Mouse (Mus musculus) small intestine, adult 2 months (tissue): Measurements from ENCODE around the gene Recql5. TPM values are rescaled to one million over a fixed set of nuclear protein-coding genes. Genes with fewer than 3 reads are reported as not detected.

ENCODE experiments used
- H3K27ac ChIP-seq: fragments of 200-500 bp; 2 replicates; pipeline ENCODE4 v1.5.1; 2012; ENCODE audit warnings: low read depth, low read length, control low read depth, inconsistent platforms; ENCODE audit not compliant: insufficient read depth
- H3K27me3 ChIP-seq: fragments of 200-500 bp; 2 replicates; pipeline ENCODE4 v1.6.1; 2012; ENCODE audit warnings: mild to moderate bottlenecking, moderate library complexity, low read length, inconsistent platforms; ENCODE audit not compliant: control insufficient read depth, insufficient read depth
- H3K36me3 ChIP-seq: fragments of 200-500 bp; 2 replicates; pipeline ENCODE4 v1.6.1; 2012; ENCODE audit warnings: mild to moderate bottlenecking, low read length, control low read depth, inconsistent platforms; ENCODE audit not compliant: control insufficient read depth, insufficient read depth
- H3K4me1 ChIP-seq: fragments of 200-500 bp; 2 replicates; pipeline ENCODE4 v1.6.1; 2012; ENCODE audit warnings: low read length, inconsistent platforms, mixed read lengths; ENCODE audit not compliant: control insufficient read depth, insufficient read depth, insufficient read length
- H3K4me3 ChIP-seq: fragments of 200-500 bp; 2 replicates; pipeline ENCODE4 v1.5.1; 2012; ENCODE audit warnings: low read depth, mild to moderate bottlenecking, control low read depth, inconsistent platforms, low read length, moderate library complexity
- CTCF ChIP-seq: fragments of 200-500 bp; IDR thresholded peaks from 2 replicates; pipeline ENCODE4 v1.5.1; 2012; ENCODE audit warnings: low read depth, mild to moderate bottlenecking, control low read depth, inconsistent platforms, low read length, moderate library complexity, mixed read lengths; ENCODE audit not compliant: insufficient replicate concordance, insufficient read length; ENCODE audit errors: extremely low read depth
- POLR2A ChIP-seq: fragments of 200-500 bp; IDR thresholded peaks from 2 replicates; pipeline ENCODE4 v1.6.1; 2012; ENCODE audit warnings: low read depth, mild to moderate bottlenecking, control low read depth, inconsistent platforms, low read length, moderate library complexity
- WGBS: fragments of 180-500 bp; shearing (Covaris S2); methylation state at CpG from one replicate; pipeline ENCODE4 v1.1.7; 2018; 5-methylcytosine and 5-hydroxymethylcytosine counted together
- polyA plus RNA-seq: library from polyadenylated mRNA; depleted of rRNA; stranded (reverse); fragments of >200 nt; gene quantifications from 2 replicates; pipeline ENCODE4 v1.2.3, GENCODE M21; 2012

The Recql5 gene
- polyA plus RNA-seq, 1 experiment, result 9.2 TPM

- Histone ChIP-seq H3K36me3 (peaks cover 48% of the 10 kb centered on the region), H3K27me3 (no peaks in the 10 kb centered on the region), H3K4me1 (no peaks in the 10 kb centered on the region), H3K4me3 (no peak overlapping the region), H3K27ac (no peak overlapping the region)
- no peak for TF ChIP-seq POLR2A
- TF ChIP-seq CTCF, result no peak
- WGBS, result 87% methylated on average over 7 of the region's 7 CpGs
These were observed 8.7 kb upstream of the Recql5 start for GRCm38 (mm10) chr11:115941980-115942379.

DNA sequence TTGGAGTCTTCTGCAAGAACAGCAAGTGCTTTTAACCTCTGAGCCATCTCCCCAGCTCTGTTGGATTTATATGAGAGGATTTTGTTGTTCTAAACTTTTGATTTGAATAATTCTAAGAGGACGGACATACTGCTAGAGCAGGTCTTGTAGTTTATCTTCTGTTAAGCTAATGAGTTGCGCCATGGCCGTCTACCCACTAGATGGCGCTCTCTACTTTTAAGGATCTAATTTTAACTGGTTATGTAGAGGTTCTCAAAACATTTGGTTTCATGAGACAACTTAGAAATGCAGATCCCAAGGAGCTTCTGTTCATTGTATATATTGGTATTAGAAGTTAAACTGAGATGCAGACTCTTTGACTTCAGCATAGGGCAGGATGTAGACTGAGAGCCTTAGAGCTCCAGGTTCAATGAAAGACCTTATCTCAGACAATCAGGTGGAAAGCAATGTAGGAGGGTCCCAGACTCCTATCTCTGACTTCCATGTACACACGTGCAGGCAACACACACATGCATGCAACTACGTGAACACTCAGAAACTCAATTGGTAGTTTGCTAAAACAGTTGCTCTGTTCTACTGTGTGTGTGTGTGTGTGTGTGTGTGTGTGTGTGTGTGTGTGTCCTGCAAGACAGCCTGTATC is 6.5 kb upstream of the Recql5 start:
- Histone ChIP-seq H3K36me3 (peaks cover 44% of the 10 kb centered on the region), H3K27ac (no peak overlapping the region), H3K4me3 (no peak overlapping the region), H3K27me3 (no peaks in the 10 kb centered on the region), H3K4me1 (no peaks in the 10 kb centered on the region)
- WGBS, result 27% methylated on average over 6 of the region's 6 CpGs
- TF ChIP-seq POLR2A (no peak), CTCF (no peak)

DNA sequence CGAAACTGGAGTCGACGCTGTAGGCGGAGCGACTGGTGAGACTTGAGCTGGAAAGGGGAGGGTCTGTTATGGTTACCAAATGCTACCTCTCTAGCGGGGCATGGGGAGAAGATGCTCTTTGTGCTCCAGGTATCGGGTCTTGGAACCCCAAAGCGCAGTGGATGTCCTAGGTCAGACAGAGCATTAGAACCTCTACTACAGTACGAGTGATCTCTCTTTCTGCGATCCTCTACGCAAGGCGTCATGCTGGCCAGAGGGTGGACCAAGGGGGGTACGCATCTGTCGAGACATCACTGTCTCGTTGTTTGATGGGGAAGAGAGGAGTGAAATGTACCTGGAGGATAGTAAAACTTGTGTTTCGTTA is 452 bp upstream of the Recql5 start:
- peaks cover 26% of the 10 kb centered on the region for H3K36me3 ChIP-seq
- H3K4me3 ChIP-seq, result peak overlapping the region; percentile 94
- TF ChIP-seq CTCF, result no peak
- no peak overlapping the region for H3K27ac ChIP-seq
- under 1% methylated on average over 16 of the region's 16 CpGs for WGBS
- H3K27me3 ChIP-seq, result no peaks in the 10 kb centered on the region
- peaks cover 3% of the 10 kb centered on the region; the same call in 1 of the 2 replicates for H3K4me1 ChIP-seq

DNA sequence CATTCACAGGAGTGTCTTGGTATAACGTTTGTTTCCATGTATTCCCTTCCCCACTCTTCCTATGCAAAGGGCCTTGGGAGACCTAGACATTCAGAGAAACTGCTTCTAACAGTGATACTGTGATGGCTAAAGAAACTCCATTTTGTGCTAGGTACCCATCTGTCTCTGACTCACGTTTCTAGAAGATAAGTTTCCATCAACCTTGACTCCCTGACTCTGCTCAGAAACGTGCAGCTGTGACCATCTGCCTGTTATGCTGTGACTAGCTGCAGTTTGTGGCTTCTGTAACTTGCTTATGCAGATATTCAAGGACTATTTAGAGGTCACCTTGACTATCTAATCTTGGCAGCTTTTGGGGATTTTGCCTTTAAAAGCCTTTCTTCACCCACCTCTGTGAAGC is 2.0 kb downstream of the Recql5 start:
- no peak for TF ChIP-seq CTCF
- TF ChIP-seq POLR2A, result no peak
- no peak overlapping the region for H3K4me3 ChIP-seq
- H3K36me3 ChIP-seq, result peaks cover 28% of the 10 kb centered on the region
- no peaks in the 10 kb centered on the region for H3K27me3 ChIP-seq
- 64% methylated on average over 3 of the region's 3 CpGs for WGBS
- no peak overlapping the region for H3K27ac ChIP-seq
- H3K4me1 ChIP-seq, result peaks cover 3% of the 10 kb centered on the region; the same call in 1 of the 2 replicates

GRCm38 (mm10) chr11:115929818-115930217 is 3.5 kb downstream of the Recql5 start:
- no peak for TF ChIP-seq POLR2A
- TF ChIP-seq CTCF, result no peak
- H3K27ac ChIP-seq, result no peak overlapping the region
- peaks cover 22% of the 10 kb centered on the region for H3K36me3 ChIP-seq
- H3K4me3 ChIP-seq, result no peak overlapping the region
- H3K27me3 ChIP-seq, result no peaks in the 10 kb centered on the region
- 63% methylated on average over 3 of the region's 3 CpGs for WGBS
- H3K4me1 ChIP-seq, result peaks cover 6% of the 10 kb centered on the region; the same call in 1 of the 2 replicates

DNA sequence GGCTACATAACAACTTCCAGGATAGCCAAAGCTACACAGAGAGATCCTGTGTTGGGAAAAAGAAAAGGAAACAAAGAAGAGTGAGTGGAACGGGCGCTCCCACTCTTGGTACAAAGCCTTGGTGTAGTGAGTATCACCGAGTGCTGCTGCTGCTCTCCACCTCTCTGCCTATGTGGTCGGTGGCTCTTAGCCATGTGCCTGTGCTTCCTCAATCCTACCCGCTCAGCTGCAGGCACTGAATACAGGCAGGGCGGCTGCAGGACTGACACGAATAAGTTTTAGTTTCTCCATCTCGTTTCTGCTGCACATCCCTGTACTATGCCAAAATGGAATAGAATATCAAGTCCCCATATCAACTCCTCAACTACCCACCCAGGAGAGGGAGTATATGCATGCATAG is 4.2 kb downstream of the Recql5 start:
- Histone ChIP-seq H3K4me3 (no peak overlapping the region), H3K27ac (no peak overlapping the region), H3K27me3 (no peaks in the 10 kb centered on the region), H3K36me3 (peaks cover 24% of the 10 kb centered on the region), H3K4me1 (peaks cover 6% of the 10 kb centered on the region; the same call in 1 of the 2 replicates)
- TF ChIP-seq CTCF (no peak), POLR2A (no peak)
- WGBS, result 87% methylated on average over 8 of the region's 8 CpGs

- no peaks in the 10 kb centered on the region for H3K27me3 ChIP-seq
- no peak overlapping the region for H3K27ac ChIP-seq
- WGBS, result 97% methylated on average over 1 of the region's 1 CpGs
- H3K4me3 ChIP-seq, result no peak overlapping the region
- no peak for TF ChIP-seq POLR2A
- TF ChIP-seq CTCF, result no peak
- H3K36me3 ChIP-seq, result peaks cover 31% of the 10 kb centered on the region
- H3K4me1 ChIP-seq, result peaks cover 3% of the 10 kb centered on the region; the same call in 1 of the 2 replicates
These were observed 11.3 kb downstream of the Recql5 start for GRCm38 (mm10) chr11:115921986-115922385.
